Mouse (Mus musculus) layer of hippocampus, adult 2 months (tissue): Measurements from ENCODE around the gene Wipf1. TPM values are rescaled to one million over a fixed set of nuclear protein-coding genes. Genes with fewer than 3 reads are reported as not detected.

Source experiments
- DNase-seq, 2 experiments: peaks; one replicate each; pipeline ENCODE4 v3.0.0; 2022; ENCODE audit warnings: low spot score in 2 of 2
- H3K27ac ChIP-seq: fragments of 200-600 bp; 2 replicates; pipeline ENCODE4 v1.8.1; 2022
- H3K4me3 ChIP-seq: fragments of 200-600 bp; 2 replicates; pipeline ENCODE4 v1.8.1; 2022; ENCODE audit warnings: mild to moderate bottlenecking
- CTCF ChIP-seq: fragments of 200-600 bp; conservative IDR thresholded peaks from 2 replicates; pipeline ENCODE4 v1.8.1; 2022; ENCODE audit warnings: antibody characterized with exemption, mild to moderate bottlenecking, moderate library complexity
- long read RNA-seq, 2 experiments: library from polyadenylated mRNA; stranded (forward); transcript quantifications; one replicate each; pipeline ENCODE4 v2.0.0; 2021; ENCODE audit warnings: borderline mapping rate in 2 of 2
- total RNA-seq, 2 experiments: library from RNA; stranded (reverse); gene quantifications; 2 replicates each; pipeline ENCODE4 v1.2.3; 2021

Gene Wipf1
- 1 to 10 TPM; 8.1 to 10.0 TPM for total RNA-seq
- long read RNA-seq, experiment 1, full-length matches to known transcripts = 1 of 4 reads
- long read RNA-seq, experiment 1, partial matches to known transcripts = 2 of 4 reads
- long read RNA-seq, experiment 1, other reads (novel, unspliced or antisense) = 1 of 4 reads
- long read RNA-seq, experiment 2, full-length matches to known transcripts = 6 of 8 reads
- long read RNA-seq, experiment 2, partial matches to known transcripts = 1 of 8 reads
- long read RNA-seq, experiment 2, other reads (novel, unspliced or antisense) = 1 of 8 reads

GRCm38 (mm10) chr2:73529356-73530330, at the start of gene Wipf1:
Gene Wipf1 (minus strand): TSS chr2:73529734.
- TF ChIP-seq CTCF = no peak
- Histone ChIP-seq H3K4me3 (peak within 1 kb of the TSS; percentile 82), H3K27ac (peak within 1 kb of the TSS; percentile 89)
- DNase-seq = peak; percentile 55 to 64

DNA sequence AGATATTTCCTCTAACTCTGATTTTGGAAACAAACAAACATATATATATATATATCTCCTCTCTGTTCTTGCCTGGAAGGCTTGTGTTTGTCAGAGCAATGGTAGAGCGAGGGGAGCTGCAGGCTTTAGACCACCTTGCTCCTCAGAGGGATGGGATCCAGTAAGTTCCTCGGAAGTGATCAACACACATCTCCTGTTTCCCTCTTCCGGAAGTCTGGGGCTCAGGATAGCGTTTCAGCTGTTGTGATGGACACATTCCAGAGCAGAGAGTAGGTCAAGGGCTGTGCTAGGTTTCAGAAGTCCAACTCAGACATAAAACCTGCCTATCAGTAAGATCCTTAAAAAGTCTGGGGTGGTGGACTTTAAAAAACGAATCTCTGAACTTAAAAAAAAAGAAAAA, 49.6 kb upstream of the Wipf1 start:
- DNase-seq = no peak
- no peak for TF ChIP-seq CTCF
- Histone ChIP-seq H3K27ac (no peak overlapping the region), H3K4me3 (no peak overlapping the region)

GRCm38 (mm10) chr2:73574418-73574817, 44.9 kb upstream of the Wipf1 start:
- H3K27ac ChIP-seq = no peak overlapping the region
- DNase-seq = no peak
- H3K4me3 ChIP-seq = no peak overlapping the region
- no peak for TF ChIP-seq CTCF

DNA sequence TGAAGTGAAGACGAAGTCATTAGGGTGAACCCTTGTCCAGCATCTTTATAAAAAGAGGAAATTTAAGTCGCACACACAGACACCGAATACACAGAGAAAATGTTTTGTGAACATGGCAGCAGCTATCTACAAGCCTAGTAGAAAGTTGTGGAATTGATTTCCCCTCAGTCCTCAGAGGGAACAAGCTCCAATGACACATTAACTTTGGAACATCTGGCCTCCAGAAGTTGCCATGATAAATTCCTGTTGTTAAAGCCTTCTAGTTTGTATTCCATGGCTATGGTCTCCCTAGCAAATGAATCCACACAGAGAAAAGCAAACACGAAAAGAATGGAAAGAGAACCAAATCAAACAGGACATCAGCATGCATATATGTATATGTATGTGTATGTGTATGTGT, 44.0 kb upstream of the Wipf1 start:
- H3K4me3 ChIP-seq = no peak overlapping the region
- DNase-seq = no peak
- H3K27ac ChIP-seq = peak overlapping the region; percentile 90
- TF ChIP-seq CTCF = no peak

- peak; percentile 92 to 95 for DNase-seq
- H3K27ac ChIP-seq = peak overlapping the region; percentile 90
- TF ChIP-seq CTCF = peak; percentile 98
- H3K4me3 ChIP-seq = peak overlapping the region; percentile 6; the same call in 1 of the 2 replicates
Observed at GRCm38 (mm10) chr2:73572539-73573372, 43.2 kb upstream of the Wipf1 start.

GRCm38 (mm10) chr2:73571901-73572300, 42.4 kb upstream of the Wipf1 start:
- Histone ChIP-seq H3K27ac (peak overlapping the region; percentile 90), H3K4me3 (no peak overlapping the region)
- no peak for TF ChIP-seq CTCF
- DNase-seq = no peak

- Histone ChIP-seq H3K4me3 (no peak overlapping the region), H3K27ac (peak overlapping the region; percentile 90)
- DNase-seq = no peak
- TF ChIP-seq CTCF = no peak
Observed at GRCm38 (mm10) chr2:73571304-73571703, 41.8 kb upstream of the Wipf1 start.

- TF ChIP-seq CTCF = peak; percentile 94
- H3K4me3 ChIP-seq = peak overlapping the region; percentile 50
- no peak overlapping the region for H3K27ac ChIP-seq
- DNase-seq = peak; percentile 70 to 72
Observed at GRCm38 (mm10) chr2:73566989-73567605, 37.6 kb upstream of the Wipf1 start.

DNA sequence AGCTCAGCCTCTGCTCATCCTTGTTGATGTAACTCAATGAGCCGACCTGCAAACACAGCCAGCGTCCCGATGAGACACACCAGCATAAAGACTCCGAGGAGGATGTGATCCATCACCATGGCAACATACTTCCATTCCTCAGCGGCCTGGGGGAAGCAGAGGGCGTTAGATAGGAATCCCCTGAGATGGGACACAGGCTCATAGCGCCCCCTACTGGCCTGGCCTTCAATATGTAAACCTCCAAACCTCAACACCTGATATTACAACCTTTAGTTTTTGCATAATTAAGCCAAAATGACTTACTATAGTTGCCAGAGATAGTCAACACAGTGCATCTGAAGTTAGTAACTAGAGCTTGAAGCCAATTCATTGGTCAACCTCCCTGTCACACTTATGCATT, 36.6 kb upstream of the Wipf1 start:
- no peak for DNase-seq
- Histone ChIP-seq H3K4me3 (no peak overlapping the region), H3K27ac (no peak overlapping the region)
- peak; percentile 69 for TF ChIP-seq CTCF

GRCm38 (mm10) chr2:73563690-73564089, 34.2 kb upstream of the Wipf1 start:
- H3K27ac ChIP-seq = no peak overlapping the region
- no peak overlapping the region for H3K4me3 ChIP-seq
- DNase-seq = no peak
- no peak for TF ChIP-seq CTCF

- H3K27ac ChIP-seq = no peak overlapping the region
- TF ChIP-seq CTCF = no peak
- no peak for DNase-seq
- no peak overlapping the region for H3K4me3 ChIP-seq
Observed at GRCm38 (mm10) chr2:73562656-73563055, 33.1 kb upstream of the Wipf1 start.

- DNase-seq = peak in 1 of 2 experiments; percentile 51
- no peak overlapping the region for H3K27ac ChIP-seq
Observed at GRCm38 (mm10) chr2:73561665-73562063, 32.1 kb upstream of the Wipf1 start.

More at GRCm38 (mm10) chr2:73561665-73562063, 32.1 kb upstream of the Wipf1 start:
- TF ChIP-seq CTCF = peak; percentile 76
- peak overlapping the region; percentile 22; the same call in 1 of the 2 replicates for H3K4me3 ChIP-seq
